Mouse (Mus musculus) hindbrain, embryonic 16.5 days (tissue): ENCODE results near the gene Cacna1a. TPM values are rescaled to one million over a fixed set of nuclear protein-coding genes. Genes with fewer than 3 reads are reported as not detected.

ENCODE experiments used
- ATAC-seq: fragments of 200-750 bp; cut with Nextera tagmentation; 2 replicates; pipeline ENCODE4 v1.8.0; 2017; ENCODE audit warnings: moderate TSS enrichment, moderate library complexity
- H3K27ac ChIP-seq: fragments of 300-500 bp; sonication (generic); 2 replicates; pipeline ENCODE4 v1.5.1; 2014; ENCODE audit warnings: low read depth, mild to moderate bottlenecking, control low read depth, low read length, moderate library complexity
- H3K27me3 ChIP-seq: fragments of 300-500 bp; sonication (generic); replicated peaks from 2 replicates; pipeline ENCODE4 v1.6.1; 2014; ENCODE audit warnings: low read length; ENCODE audit not compliant: control insufficient read depth, insufficient read depth
- H3K36me3 ChIP-seq: fragments of 300-500 bp; sonication (generic); 2 replicates; pipeline ENCODE4 v1.6.1; 2014; ENCODE audit warnings: mild to moderate bottlenecking, low read length, moderate library complexity, mixed read lengths; ENCODE audit not compliant: control insufficient read depth, insufficient read depth
- H3K4me1 ChIP-seq: fragments of 300-500 bp; sonication (generic); 2 replicates; pipeline ENCODE4 v1.6.1; 2014; ENCODE audit warnings: low read depth, low read length; ENCODE audit not compliant: control insufficient read depth, insufficient read depth
- H3K4me2 ChIP-seq: fragments of 300-500 bp; sonication (generic); 2 replicates; pipeline ENCODE4 v1.6.1; 2014; ENCODE audit warnings: mild to moderate bottlenecking, low read length, control low read depth, moderate library complexity
- H3K4me3 ChIP-seq: fragments of 300-500 bp; sonication (generic); 2 replicates; pipeline ENCODE4 v1.5.1; 2014; ENCODE audit warnings: mild to moderate bottlenecking, low read length, control low read depth, moderate library complexity
- H3K9ac ChIP-seq: fragments of 300-500 bp; sonication (generic); 2 replicates; pipeline ENCODE4 v1.6.1; 2014; ENCODE audit warnings: low read depth, mild to moderate bottlenecking, control low read depth, low read length, moderate library complexity
- H3K9me3 ChIP-seq: fragments of 300-500 bp; sonication (generic); 2 replicates; pipeline ENCODE4 v1.6.1; 2014; ENCODE audit warnings: mild to moderate bottlenecking, low read length, moderate library complexity; ENCODE audit not compliant: control insufficient read depth
- WGBS: fragments of 180-500 bp; shearing (Covaris S2); extraction: QIAGEN DNeasy Blood & Tissue Kit; methylation state at CpG from one replicate; pipeline ENCODE4 v1.1.7; 2014; 5-methylcytosine and 5-hydroxymethylcytosine counted together
- polyA plus RNA-seq: library from polyadenylated mRNA; unstranded; fragments of >200 nt; fragmentation: Nextera tagmentation; extraction: Ambion mirVana; gene quantifications from 2 replicates; pipeline ENCODE4 v1.2.1, GENCODE M21; 2015

Cacna1a gene
- polyA plus RNA-seq, 1 experiment from 2014 or later: 17.1 TPM

GRCm38 (mm10) chr8:84567541-84567940, 179.3 kb downstream of the Cacna1a start:
- Histone ChIP-seq H3K4me2 (no peak overlapping the region), H3K27ac (no peak overlapping the region), H3K4me3 (no peak overlapping the region), H3K27me3 (no peaks in the 10 kb centered on the region), H3K9me3 (no peaks in the 10 kb centered on the region), H3K9ac (no peak overlapping the region), H3K36me3 (peaks cover 12% of the 10 kb centered on the region), H3K4me1 (peaks cover 7% of the 10 kb centered on the region; the same call in 1 of the 2 replicates)
- no peak for ATAC-seq
- WGBS: 79% methylated on average over 19 of the region's 19 CpGs

DNA sequence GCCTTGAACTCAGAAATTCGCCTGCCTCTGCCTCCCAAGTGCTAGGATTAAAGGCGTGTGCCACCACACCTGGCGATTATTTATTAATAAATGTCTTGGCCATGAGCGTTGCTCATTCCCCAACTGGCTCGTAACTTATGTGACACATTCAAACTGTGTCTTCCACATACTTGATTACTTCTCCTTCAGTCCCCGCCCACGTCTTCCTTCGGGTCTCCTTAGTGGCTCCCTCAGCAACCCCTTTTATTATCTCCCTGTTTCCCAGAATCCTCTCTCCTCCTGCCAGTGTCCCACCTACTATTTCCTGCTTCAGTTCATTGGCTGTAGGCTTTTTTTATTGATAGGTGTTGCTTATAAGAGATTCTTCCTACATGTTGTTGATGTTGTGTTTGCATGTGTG, 180.5 kb downstream of the Cacna1a start:
- Histone ChIP-seq H3K9me3 (no peaks in the 10 kb centered on the region), H3K27ac (no peak overlapping the region), H3K4me3 (no peak overlapping the region), H3K9ac (no peak overlapping the region), H3K4me2 (no peak overlapping the region), H3K27me3 (no peaks in the 10 kb centered on the region), H3K36me3 (peaks cover 13% of the 10 kb centered on the region), H3K4me1 (peaks cover 5% of the 10 kb centered on the region; the same call in 1 of the 2 replicates)
- ATAC-seq: no peak
- 85% methylated on average over 8 of the region's 8 CpGs for WGBS

DNA sequence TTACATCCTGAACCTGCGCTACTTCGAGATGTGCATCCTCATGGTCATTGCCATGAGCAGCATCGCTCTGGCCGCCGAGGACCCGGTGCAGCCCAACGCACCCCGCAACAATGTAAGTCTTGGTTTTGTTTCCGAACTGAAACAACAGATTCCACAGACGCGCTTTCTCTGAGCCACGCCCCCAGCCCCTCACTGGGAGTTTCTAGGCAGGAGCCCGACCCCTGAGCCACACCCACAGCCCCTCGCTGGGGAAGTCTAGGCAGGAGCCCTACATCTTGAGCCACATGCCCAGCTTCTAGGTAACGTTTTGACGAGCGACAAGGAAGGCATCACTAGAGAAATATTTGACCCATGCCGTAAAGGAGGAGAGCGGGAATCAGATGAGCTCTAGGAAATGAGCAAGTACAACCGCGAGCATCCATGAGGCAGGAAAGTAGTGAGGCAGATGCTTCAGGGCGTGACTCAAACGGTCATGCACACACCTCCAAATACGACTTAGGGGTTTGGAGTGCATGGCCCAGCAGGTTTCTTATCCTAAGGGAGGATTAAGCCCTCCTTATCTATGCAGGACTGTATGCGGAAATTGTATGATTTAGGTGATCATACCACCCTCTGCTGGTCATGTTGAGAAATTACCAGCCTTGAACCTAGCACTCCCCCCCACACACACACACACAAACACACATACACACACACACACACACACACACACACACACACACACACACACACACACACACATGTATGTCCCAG, 181.9 kb downstream of the Cacna1a start:
- H3K9me3 ChIP-seq: no peaks in the 10 kb centered on the region
- ATAC-seq: no peak
- no peaks in the 10 kb centered on the region for H3K27me3 ChIP-seq
- H3K4me3 ChIP-seq: no peak overlapping the region
- no peak overlapping the region for H3K9ac ChIP-seq
- H3K27ac ChIP-seq: no peak overlapping the region
- H3K4me2 ChIP-seq: no peak overlapping the region
- H3K36me3 ChIP-seq: peaks cover 14% of the 10 kb centered on the region
- 46% methylated on average over 25 of the region's 25 CpGs for WGBS
- no peaks in the 10 kb centered on the region for H3K4me1 ChIP-seq

- no peaks in the 10 kb centered on the region for H3K27me3 ChIP-seq
- H3K9ac ChIP-seq: no peak overlapping the region
- H3K27ac ChIP-seq: no peak overlapping the region
- peaks cover 3% of the 10 kb centered on the region for H3K36me3 ChIP-seq
- H3K4me1 ChIP-seq: no peaks in the 10 kb centered on the region
- H3K9me3 ChIP-seq: no peaks in the 10 kb centered on the region
- 80% methylated on average over 4 of the region's 4 CpGs for WGBS
- H3K4me3 ChIP-seq: no peak overlapping the region
- H3K4me2 ChIP-seq: no peak overlapping the region
- no peak for ATAC-seq
Observed at GRCm38 (mm10) chr8:84577432-84577831, 189.2 kb downstream of the Cacna1a start.

DNA sequence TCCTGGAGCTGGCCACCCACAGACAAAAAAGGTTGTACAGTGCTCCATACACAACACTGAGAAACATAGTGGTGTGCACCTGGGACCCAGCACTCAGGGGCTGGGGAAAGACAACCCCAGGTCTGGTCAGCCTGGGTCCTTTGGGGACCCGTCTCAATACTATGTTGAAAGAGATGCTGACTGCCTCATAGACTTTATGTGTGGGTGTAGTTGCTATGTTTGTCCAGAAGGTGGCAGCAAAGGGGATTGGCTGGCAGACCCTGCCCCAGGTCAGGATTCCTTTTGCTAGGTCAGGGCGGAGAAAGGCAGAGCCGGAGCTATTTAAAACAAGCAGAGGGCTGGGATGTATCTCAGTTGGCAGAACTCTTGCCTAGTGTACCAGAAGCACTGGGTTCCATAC, 191.4 kb downstream of the Cacna1a start:
- H3K9ac ChIP-seq: no peak overlapping the region
- H3K27me3 ChIP-seq: no peaks in the 10 kb centered on the region
- ATAC-seq: peak; percentile 48; the same call in 1 of the 2 replicates
- H3K27ac ChIP-seq: no peak overlapping the region
- WGBS: 28% methylated on average over 3 of the region's 3 CpGs
- no peaks in the 10 kb centered on the region for H3K9me3 ChIP-seq
- 0 out of 2 replicates have a peak, but pooled peaks cover 3% of the 10 kb centered on the region for H3K36me3 ChIP-seq
- H3K4me3 ChIP-seq: no peak overlapping the region
- H3K4me1 ChIP-seq: no peaks in the 10 kb centered on the region
- H3K4me2 ChIP-seq: no peak overlapping the region

GRCm38 (mm10) chr8:84585311-84585710, 197.1 kb downstream of the Cacna1a start:
- H3K27me3 ChIP-seq: no peaks in the 10 kb centered on the region
- no peaks in the 10 kb centered on the region for H3K9me3 ChIP-seq
- 53% methylated on average over 1 of the region's 1 CpGs for WGBS
- no peak overlapping the region for H3K9ac ChIP-seq
- peaks cover 13% of the 10 kb centered on the region; the same call in 1 of the 2 replicates for H3K36me3 ChIP-seq
- H3K4me3 ChIP-seq: no peak overlapping the region
- H3K4me2 ChIP-seq: no peak overlapping the region
- no peak overlapping the region for H3K27ac ChIP-seq
- no peak for ATAC-seq
- H3K4me1 ChIP-seq: no peaks in the 10 kb centered on the region

- WGBS: 54% methylated on average over 2 of the region's 2 CpGs
- Histone ChIP-seq H3K27me3 (no peaks in the 10 kb centered on the region), H3K4me2 (no peak overlapping the region), H3K9me3 (no peaks in the 10 kb centered on the region), H3K4me1 (no peaks in the 10 kb centered on the region), H3K9ac (no peak overlapping the region; the same call in 1 of the 2 replicates), H3K36me3 (peaks cover 13% of the 10 kb centered on the region; the same call in 1 of the 2 replicates), H3K4me3 (no peak overlapping the region), H3K27ac (no peak overlapping the region)
- peak; percentile 50; the same call in 1 of the 2 replicates for ATAC-seq
Observed at GRCm38 (mm10) chr8:84586221-84586620, 198.0 kb downstream of the Cacna1a start.

- H3K4me2 ChIP-seq: no peak overlapping the region
- no peak overlapping the region for H3K27ac ChIP-seq
- peaks cover 13% of the 10 kb centered on the region; the same call in 1 of the 2 replicates for H3K36me3 ChIP-seq
- no peaks in the 10 kb centered on the region for H3K27me3 ChIP-seq
- 75% methylated on average over 11 of the region's 11 CpGs for WGBS
- H3K9ac ChIP-seq: no peak overlapping the region
- ATAC-seq: no peak
- H3K4me3 ChIP-seq: no peak overlapping the region
- H3K9me3 ChIP-seq: no peaks in the 10 kb centered on the region
- no peaks in the 10 kb centered on the region for H3K4me1 ChIP-seq
Observed at GRCm38 (mm10) chr8:84588498-84588897, 200.3 kb downstream of the Cacna1a start.

DNA sequence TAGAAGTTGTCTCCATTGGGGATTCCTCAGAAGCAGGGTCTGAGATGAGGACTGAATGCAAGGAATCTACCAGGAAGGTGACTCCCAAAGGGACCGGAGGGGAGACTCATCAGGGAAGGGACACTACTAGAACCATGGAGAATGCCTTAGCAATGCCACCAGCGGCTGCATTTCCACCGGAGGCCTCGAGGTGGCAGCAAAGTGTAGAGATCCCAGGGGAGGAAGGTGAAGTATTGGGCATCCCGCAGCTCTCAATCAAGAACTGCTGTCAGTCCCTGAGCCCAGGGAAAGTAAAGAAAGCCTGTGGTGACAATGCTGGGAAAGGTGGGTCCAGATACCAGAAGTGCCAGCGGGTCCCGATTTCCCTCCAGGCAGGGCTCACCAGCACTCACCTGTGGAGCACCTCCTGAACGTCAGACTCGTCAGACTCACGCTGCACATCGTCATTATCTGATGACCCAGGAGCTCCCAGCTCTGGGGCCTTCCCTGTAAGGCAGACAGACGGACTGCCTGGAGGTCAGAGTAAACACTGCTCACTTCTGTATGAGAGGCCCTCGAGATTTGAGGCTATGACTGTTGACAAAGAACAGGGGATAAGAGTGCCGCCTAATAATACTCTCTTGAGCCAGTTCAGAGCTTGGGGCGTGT, 203.9 kb downstream of the Cacna1a start:
- no peak overlapping the region for H3K4me2 ChIP-seq
- ATAC-seq: no peak; the same call in 1 of the 2 replicates
- H3K4me3 ChIP-seq: no peak overlapping the region
- no peak overlapping the region for H3K9ac ChIP-seq
- H3K9me3 ChIP-seq: no peaks in the 10 kb centered on the region
- no peak overlapping the region for H3K27ac ChIP-seq
- H3K36me3 ChIP-seq: peaks cover 4% of the 10 kb centered on the region; the same call in 1 of the 2 replicates
- H3K27me3 ChIP-seq: no peaks in the 10 kb centered on the region
- WGBS: 27% methylated on average over 15 of the region's 15 CpGs
- H3K4me1 ChIP-seq: no peaks in the 10 kb centered on the region
